Mouse (Mus musculus) lung, postnatal 14 days (tissue): ENCODE results near the gene Msi1.
A peak's percentile ranks its signal among the peaks of the same experiment; 100 is the strongest.
"Not testable (repeated sequence)": the region's sequence is repeated elsewhere in the genome, so short reads cannot be mapped to it uniquely, and the experiment has no call there.

Experiments used
- DNase-seq: peaks from one replicate; pipeline ENCODE4 v3.0.0; 2021

Msi1 gene

DNA sequence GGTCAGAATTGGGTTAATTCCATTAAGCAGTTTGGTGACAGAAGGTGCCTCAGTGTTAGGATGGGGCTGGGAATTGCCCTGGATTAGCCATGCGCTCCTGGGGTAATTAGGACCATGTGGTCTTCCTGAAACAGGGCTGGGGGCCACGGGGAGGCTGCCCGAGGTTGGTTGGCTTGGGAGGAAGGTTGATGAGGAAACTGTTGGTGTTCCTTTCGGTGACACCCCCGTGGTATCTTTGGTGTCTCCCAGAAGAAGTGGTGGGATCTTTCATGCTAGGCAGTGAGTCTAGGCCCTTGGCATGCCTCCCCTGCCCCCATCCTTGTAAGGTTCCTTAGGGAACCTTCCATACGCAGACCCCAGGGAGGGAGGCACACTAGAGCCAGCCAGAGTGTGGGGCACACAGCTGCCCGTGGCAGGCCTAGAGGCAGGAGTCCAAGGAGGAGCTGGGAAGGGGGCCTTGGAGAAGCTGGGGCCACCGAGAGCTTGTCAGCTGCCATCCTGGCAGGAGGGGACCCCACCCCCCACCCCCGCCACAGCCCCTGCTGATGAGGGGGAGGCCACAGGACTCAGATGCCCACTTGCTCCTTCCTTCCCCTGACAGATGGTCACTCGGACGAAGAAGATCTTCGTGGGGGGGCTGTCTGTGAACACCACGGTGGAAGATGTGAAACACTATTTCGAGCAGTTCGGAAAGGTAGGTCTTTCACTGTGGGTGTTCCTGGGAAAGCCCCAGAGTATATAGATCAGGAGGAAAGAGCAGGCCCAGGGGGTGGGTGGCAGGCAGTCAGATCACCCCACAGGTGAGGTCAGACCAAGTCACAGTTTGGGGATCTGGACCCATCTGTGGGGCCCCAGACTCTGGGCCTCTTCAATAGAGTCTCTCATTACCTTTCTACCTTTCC is 5.7 kb downstream of the Msi1 start:
- DNase-seq, result no peak

DNA sequence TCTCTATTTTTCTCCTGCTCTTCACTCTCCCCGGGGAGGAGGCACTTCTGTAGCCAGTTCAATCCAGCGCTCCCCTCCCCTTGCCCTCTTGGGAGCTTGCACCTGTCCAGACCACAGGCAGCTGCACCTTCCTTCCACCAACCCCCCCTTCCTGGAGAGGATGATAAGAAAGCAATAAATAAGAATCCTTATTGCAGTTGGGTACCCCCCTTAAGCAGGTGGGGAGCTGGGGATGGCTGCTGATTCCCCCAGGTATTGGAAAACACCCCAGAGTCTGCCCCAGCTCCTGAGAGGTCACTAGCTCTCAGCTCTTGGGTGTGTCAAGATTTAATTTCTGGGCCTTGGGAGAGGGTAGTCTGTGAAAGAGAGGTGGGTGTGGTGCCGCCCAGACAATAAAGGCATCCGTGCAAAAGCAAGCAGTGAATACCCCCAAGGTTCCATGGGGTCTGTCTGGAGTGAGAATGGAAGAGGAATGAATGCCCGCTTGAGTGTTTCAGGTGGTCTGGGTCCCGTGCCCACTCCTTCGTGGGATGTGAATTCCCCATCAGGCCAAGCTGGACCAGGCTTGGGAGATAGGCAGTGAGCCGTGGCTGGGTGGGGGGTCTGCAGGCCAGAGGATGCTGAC is 6.5 kb downstream of the Msi1 start:
- no peak for DNase-seq

GRCm38 (mm10) chr5:115436421-115437124 is 7.2 kb downstream of the Msi1 start:
- DNase-seq, result peak; percentile 42

DNA sequence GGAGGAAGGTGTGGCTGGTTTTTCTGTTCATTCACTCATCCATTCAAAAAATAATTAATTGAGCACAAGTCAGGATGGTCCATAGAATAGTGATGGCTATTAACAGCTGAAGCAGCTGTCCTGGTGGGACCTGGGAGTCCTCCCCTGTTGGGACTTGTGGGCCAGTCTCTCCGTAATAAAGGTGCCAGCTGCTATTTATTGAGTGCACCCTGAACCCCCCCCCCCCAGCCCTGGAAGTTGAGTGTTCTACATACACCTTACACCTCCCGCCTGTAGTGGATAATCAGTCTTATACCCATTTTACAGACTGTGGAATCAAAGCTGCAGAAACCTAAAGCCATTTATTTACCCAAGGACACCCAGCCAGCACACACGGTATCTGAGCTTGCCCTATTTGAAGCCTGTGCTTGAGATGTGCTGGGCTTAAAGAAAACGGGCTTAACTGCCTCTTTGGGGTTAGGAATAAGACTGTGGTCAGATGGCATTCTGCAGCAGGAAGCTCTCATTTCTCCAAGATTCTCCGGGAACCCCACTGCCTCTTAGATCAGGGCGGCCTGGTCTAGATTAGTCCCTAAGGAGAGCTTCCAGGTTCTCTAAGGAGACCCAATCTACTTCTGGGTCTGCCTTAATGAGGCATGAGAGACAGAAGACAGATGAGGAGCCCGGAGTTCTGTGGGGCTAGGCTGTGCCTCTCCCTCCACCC is 8.0 kb downstream of the Msi1 start:
- no peak for DNase-seq

DNA sequence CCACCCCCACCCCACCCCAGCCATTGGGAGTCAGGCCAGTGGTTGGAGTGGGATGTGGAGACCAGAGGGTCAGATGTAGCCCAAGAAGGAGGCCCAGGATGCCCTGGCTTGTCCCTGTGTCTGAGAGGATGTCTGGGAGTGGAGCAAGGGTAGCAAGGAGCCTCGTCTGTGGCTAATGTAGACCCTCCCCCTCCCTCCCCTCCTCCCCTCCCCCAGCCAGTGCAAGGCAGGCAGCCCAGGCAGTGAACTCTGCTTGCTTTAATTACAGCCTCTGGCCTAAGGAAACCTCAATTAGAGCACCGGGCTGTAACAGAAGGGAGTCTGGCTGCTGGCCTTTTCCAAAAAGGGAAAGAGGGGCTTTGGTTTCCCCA is 8.5 kb downstream of the Msi1 start:
- DNase-seq, result no peak

- DNase-seq, result no peak
Observed at GRCm38 (mm10) chr5:115438667-115439066, 9.3 kb downstream of the Msi1 start.

DNA sequence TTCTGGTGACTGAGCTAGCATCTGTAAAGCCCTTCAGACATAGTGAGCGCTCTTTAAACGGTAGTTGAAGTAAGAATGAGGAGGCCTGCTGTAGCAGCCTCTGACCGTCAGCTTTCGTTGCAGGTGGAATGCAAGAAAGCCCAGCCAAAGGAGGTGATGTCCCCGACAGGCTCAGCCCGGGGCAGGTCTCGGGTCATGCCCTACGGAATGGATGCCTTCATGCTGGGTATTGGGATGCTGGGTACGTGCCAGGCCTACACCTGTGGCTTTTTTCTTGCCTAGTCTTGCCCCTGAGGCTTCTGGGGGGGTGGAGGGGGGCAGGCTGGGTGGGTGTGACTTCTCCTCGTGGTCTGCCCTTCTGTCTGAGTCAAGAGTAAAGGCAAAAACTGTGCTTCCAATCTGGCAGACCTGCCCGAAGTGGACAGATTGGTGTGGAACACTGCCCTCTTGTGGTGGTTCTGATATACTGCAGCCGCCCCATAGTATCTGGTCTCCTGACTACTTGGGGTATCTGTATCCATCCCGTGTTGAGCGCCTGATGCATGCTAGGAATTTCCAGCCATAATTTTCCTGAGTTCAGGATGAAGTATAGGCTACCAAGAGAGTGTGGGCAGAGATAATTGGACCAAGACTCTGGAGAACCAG is 11.9 kb downstream of the Msi1 start:
- DNase-seq, result peak; percentile 73

DNA sequence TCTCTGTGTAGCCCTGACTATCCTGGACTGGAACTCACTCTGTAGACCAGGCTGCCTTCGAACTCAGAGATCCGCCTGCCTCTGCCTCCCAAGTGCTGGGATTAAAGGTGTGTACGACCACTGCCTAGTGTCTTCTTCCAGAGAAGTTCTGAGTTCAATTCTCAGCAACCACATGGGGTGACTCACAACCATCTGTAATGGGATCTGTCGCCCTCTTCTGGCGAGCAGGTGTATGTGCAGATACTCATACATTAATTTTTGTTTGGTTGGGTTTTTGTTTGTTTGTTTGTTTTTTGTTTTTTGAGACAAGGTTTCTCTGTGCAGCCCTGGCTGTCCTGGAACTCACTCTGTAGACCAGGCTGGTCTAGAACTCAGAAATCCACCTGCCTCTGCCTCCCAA is 13.3 kb downstream of the Msi1 start:
- DNase-seq, result not testable (repeated sequence)

DNA sequence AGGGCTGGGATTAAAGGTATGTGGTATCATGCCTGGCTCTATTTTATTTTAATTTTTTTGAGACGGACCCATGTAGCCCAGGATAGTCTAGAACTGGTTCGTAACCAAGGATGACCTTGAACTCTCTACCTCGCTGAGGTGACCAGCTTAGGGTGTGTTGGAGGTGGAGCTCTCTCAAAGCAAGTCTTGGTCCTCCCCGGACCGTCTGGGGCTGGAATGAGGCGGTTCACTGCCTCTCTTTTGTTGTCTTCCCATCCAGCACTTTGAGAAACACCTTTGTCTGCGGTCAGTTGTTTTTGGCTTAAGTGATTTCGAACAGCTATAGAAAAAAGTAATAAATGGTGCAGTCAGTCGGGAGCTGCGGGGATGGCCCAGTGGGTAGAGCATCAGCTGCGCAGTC is 14.7 kb downstream of the Msi1 start:
- no peak for DNase-seq

- DNase-seq, result peak; percentile 39
Observed at GRCm38 (mm10) chr5:115447108-115447507, 17.7 kb downstream of the Msi1 start.

DNA sequence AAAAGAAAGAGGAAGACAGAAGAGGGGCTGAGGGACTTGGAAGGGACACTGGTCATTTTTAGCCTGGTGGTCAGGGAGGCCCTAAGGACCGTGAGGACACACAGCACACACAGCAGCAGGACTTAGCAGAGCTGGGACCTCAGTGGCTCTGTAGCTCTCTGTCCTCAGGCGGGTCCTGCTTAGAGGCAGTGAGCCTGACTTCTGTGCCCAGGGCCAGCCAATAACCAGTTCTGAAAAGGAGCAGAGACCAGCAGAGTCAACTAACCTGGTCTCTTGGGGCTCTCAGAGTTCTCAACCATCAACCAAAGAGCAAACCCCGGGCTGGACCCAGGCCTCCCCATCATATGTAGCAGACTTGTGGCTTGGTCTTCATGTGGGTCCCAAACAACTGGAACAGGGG is 19.8 kb downstream of the Msi1 start:
- no peak for DNase-seq

- no peak for DNase-seq
Observed at GRCm38 (mm10) chr5:115450410-115451317, 21.3 kb downstream of the Msi1 start.

DNA sequence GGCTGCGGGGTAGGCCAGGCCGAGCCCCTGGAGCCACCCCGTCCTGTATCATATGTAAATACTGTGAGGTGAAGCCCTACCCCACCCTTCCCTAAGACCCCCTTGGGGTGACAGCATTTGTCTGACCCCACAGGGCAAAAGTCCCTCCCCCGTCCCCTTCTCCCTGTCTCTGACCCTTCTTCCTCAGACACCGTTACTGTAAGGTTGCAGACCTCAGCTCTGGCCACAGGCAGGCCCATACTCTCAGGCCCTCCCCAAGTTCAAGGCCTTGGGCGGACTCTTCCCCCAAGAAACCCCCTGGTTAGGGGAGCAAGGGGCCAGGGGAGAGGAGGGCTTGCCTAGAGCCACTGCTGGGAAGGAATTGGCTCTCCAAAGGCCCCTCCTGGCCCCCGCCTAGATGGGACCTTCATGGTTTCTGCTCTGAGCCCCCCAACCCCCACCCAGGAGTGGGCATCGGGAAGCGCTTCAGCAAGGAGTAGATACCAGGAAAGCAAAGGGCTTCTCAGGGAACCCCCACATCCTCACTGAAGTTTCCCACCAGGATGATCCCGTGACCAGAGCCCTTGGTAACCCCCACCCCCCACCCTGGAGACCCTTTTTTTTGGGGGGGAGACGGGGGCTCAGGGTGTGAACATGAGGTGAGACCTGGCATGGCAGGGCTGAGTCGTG is 25.2 kb downstream of the Msi1 start:
- DNase-seq, result no peak

DNA sequence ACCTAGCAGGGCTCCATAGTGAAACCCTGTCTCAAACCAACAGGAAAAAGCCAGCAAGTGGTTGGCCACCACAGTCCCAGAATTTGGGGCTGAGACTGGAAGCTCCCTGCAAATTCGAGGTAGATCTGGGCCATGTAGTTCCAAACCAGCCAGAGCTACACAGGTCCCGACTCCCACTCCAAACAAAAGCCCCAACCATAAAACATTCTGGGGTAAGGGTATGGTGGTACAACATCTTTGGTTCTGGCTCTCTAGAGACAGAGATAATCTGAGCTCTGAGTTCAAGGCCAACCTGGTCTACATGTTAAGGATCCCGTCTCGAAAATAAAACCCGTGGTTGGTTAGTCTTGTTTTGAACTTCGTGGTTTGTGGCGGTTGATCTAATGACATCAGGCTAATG is 26.4 kb downstream of the Msi1 start:
- DNase-seq, result no peak

GRCm38 (mm10) chr5:115458918-115459317 is 29.5 kb downstream of the Msi1 start:
- no peak for DNase-seq

DNA sequence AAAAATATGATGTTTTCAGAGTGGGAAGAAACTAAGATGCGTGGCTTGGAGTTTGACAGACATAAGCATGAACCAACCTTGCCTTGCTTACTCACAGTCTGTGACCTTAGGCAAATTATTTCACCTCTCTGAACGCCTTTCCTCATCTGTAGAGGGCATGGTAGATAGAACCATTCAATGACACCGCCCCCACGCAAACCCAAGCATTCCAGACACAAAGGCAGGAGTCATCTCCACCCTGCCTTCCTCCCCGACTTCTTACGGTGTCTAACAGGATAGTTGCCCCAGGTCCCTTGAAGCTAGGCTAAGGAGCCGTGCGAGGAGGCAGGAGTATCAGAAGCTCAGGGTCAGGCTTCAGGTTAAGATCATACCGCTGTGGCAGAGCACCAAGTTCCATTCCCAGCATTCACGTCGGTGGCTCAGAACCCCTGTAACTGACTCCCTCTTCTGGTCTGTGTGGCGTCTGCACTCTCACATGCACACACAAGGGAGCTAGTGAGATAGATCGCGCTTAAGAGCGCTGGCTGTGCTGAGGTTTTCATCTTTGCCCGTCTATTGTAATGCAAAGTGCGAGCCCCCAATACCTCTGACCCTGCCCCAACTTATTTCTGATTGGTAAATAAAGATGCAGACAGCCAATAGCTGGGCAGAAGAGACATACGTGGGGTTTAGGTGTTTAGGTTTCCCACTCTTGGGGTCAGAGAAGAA is 35.2 kb downstream of the Msi1 start:
- no peak for DNase-seq

DNA sequence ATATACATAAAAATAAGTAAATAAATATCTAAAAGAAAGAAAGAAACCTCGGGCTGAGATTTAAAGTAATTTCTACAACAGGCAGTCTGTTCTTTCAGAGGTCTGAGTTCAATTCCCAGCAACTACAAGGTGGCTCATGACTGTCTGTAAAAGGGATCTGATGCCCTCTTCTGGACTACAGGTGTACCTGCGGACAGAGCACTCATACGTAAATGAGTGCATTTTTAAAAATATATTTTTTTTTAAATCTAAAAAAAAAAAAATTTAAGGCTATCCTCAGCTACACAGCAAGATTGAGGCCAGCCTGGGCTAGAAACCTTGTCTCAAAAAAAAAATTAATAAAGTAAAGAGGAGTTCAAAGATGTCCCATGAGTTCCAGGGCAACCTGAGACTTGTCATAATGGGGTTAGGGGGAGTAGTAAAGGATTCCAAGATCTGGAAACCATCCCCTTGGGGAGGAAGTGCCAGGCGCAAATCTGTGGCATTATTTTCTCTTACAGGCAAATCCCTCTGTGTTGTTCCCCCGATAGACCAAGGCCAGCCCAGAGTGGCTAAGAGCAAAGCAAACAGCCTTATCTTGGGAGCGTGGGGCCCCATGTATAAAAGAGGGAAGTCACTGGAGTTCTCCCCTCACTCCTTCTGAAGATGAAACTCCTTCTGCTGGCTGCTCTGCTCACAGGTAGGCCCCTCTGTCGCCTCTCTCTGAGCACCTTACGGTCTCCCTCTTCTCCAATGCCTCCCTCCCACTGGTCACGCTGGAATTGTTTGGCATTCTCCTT is 36.4 kb downstream of the Msi1 start, which contains the start of gene Pla2g1b:
Gene Pla2g1b (plus strand): TSS at position 621 of the 779 bp plus-strand sequence.
- DNase-seq, result no peak

DNA sequence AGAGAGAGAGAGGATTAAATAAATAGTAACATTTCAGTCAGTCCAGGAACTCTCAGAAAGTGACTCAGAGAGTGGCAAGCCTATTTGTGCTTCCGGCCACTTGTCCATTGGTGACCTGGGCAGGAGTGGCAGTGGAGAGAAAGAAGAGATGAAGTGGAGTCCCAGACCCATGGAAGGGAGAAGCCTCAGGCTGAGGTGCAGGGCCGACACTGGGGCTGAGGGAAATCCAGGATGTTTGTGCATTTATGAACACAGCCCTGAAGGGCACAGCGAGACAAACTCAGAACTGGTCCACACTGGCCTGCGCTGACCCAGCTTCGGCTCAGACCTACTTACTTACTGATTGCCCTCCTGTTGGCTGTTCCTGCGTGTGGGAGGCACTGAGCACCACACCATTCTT is 40.4 kb downstream of the Msi1 start:
- peak; percentile 49 for DNase-seq

GRCm38 (mm10) chr5:115470766-115471531 is 41.5 kb downstream of the Msi1 start:
- DNase-seq, result peak; percentile 68
